Mouse (Mus musculus): ENCODE data around the gene Zfp354c. TPM values are rescaled to one million over a fixed set of nuclear protein-coding genes. Genes with fewer than 3 reads are reported as not detected.

The Zfp354c gene
- 34.5 and 40.8 TPM in 2 replicates for total RNA-seq (2014; rRNA removed)
- polyA plus RNA-seq (2015; fragmentation: Nextera tagmentation; extraction: Ambion mirVana) = 32.0 and 37.1 TPM in 2 replicates

DNA sequence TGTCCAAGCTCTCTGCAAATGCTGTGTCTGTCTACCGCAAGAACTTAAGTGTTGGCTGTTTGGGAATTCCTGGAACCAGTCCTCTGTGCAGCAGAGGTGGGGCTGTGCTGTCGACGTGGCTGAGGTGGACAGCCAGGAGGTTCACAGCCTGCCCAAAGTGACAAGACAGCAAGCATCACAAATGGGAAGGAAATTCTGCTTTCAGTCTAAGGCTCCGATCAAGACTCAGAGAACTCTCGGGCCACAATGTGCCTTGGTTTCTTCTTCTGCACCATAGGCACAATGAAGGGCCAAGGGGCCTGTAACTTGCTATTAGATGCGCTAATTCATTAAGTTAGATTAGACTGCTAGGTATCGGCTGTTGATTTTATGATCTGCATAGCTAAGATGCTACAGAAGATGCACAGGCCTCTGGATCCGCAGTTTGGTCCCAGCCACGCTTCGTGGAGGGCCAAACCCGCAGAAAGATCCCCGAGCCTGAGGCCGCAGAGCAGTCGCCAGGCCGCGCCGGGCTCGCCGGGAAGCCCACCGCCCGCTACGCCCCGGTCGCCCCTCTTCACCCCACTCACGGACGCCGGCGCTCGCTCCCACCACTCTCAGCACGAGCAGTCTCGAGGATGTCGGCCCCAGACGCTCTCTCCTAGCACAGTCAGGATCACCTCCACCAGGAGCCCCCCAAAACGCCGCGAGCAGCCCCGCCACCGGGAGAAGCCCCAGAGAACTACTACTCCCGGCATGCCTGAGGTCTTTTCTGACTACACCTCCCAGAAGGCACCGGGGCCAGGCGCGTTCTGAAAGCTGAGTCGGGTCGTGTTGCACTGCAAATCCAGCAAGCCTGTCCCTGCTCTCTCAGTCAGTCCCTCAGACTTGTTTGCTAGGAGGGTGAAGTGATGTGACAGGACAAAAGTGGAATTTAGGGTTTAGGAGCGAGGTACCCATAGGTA is at the start of gene Zfp354c:
Gene Zfp354c (minus strand): TSS at position 715 of the 944 bp plus-strand sequence.
- Histone ChIP-seq H3K36me3 (ENCODE audit: insufficient read depth, low read length) (peaks cover 25% of the 10 kb centered on the region; the same call in 1 of the 2 replicates), H3K4me2 (ENCODE audit: low read depth, low read length) (peak within 1 kb of the TSS; percentile 77), H3K9me3 (ENCODE audit: low read length) (no peaks in the 10 kb centered on the region), H3K27ac (peak within 1 kb of the TSS; percentile 77), H3K4me1 (ENCODE audit: insufficient read depth, low read length) (peaks cover 7% of the 10 kb centered on the region; the same call in 1 of the 2 replicates), H3K9ac (replicated peaks; ENCODE audit: low read length) (peak within 1 kb of the TSS; percentile 94), H3K27me3 (ENCODE audit: insufficient read depth, low read length) (no peaks in the 10 kb centered on the region), H3K4me3 (ENCODE audit: low read length) (peak within 1 kb of the TSS; percentile 90)
- ATAC-seq (peak; percentile 96), DNase-seq (ENCODE audit: low spot score) (peak; percentile 93)
- no peak for TF ChIP-seq CTCF (IDR thresholded peaks at IDR 0.05; ENCODE audit: low read depth)
- WGBS = 1% methylated on average over 45 of the region's 45 CpGs

DNA sequence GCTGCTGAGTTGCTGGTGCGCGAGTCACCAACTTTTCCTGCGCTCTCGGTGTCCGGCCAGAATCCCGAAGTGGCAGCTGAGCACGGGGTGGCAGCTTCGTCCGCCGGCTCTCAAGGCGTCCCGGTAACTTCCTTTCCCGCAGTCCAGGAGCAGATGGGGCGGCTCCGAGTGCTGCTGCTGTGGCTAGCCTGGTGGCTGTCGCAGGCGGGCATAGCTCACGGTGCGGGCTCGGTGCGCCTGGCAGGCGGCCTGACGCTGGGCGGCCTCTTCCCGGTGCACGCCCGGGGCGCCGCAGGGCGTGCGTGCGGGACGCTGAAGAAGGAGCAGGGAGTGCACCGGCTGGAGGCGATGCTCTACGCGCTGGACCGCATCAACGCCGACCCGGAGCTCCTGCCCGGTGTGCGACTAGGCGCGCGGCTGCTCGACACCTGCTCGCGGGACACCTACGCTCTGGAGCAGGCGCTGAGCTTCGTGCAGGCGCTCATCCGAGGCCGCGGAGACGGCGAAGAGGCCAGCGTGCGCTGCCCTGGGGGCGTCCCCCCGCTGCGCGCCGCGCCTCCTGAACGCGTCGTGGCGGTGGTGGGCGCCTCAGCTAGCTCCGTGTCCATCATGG is 23.6 kb upstream of the Zfp354c start:
- Histone ChIP-seq H3K27ac (no peak overlapping the region), H3K4me2 (ENCODE audit: low read depth, low read length) (peak overlapping the region; percentile 93), H3K36me3 (ENCODE audit: insufficient read depth, low read length) (no peaks in the 10 kb centered on the region), H3K9ac (replicated peaks; ENCODE audit: low read length) (0 out of 2 replicates have a peak overlapping the region, but pooled peaks have one; percentile 19), H3K4me1 (ENCODE audit: insufficient read depth, low read length) (peaks cover 8% of the 10 kb centered on the region), H3K27me3 (ENCODE audit: insufficient read depth, low read length) (peaks cover 40% of the 10 kb centered on the region), H3K4me3 (ENCODE audit: low read length) (peak overlapping the region; percentile 44), H3K9me3 (ENCODE audit: low read length) (no peaks in the 10 kb centered on the region)
- ATAC-seq = no peak
- WGBS = 1% methylated on average over 71 of the region's 72 CpGs
- peak; percentile 7 for DNase-seq (ENCODE audit: low spot score)
- no peak for TF ChIP-seq CTCF (IDR thresholded peaks at IDR 0.05; ENCODE audit: low read depth)

DNA sequence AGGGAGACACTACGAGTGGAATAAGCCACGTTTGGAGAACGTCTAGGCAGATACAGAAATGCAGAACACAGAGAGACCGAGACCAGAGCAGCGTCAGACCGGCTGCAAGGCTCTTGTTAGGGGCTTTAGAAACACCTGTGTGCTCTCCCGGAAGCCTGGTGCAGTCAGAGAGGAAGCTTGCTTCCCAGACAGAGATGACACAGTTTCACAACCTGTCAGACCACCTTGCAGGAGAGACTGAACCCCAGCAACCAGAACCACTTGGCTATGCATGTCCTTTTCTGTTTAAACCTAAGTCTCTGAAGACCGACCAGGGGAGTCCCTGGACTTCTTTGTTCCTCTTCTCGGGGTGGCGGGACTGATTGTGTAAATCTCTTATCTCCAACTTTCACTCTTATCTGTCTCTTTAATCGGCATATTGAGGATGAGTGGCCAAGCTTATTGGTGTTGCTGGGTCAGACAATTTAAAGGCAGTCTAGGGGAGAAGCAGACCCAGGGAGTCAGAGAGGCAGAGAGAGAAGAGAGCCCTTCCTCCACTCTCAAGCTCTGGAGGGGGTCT is 22.7 kb upstream of the Zfp354c start, which contains the start of gene Grm6:
Gene Grm6 (plus strand): TSS at position 509 of the 559 bp plus-strand sequence.
- Histone ChIP-seq H3K4me2 (ENCODE audit: low read depth, low read length) (peak within 1 kb of the TSS; percentile 93), H3K4me1 (ENCODE audit: insufficient read depth, low read length) (peaks cover 8% of the 10 kb centered on the region), H3K9me3 (ENCODE audit: low read length) (no peaks in the 10 kb centered on the region), H3K4me3 (ENCODE audit: low read length) (peak within 1 kb of the TSS; percentile 44), H3K9ac (replicated peaks; ENCODE audit: low read length) (0 out of 2 replicates have a peak within 1 kb of the TSS, but pooled peaks have one; percentile 19), H3K27me3 (ENCODE audit: insufficient read depth, low read length) (peaks cover 40% of the 10 kb centered on the region), H3K36me3 (ENCODE audit: insufficient read depth, low read length) (no peaks in the 10 kb centered on the region), H3K27ac (no peak within 1 kb of the TSS)
- WGBS = 4% methylated on average over 11 of the region's 11 CpGs
- ATAC-seq = no peak
- no peak for TF ChIP-seq CTCF (IDR thresholded peaks at IDR 0.05; ENCODE audit: low read depth)
- no peak for DNase-seq (ENCODE audit: low spot score)

DNA sequence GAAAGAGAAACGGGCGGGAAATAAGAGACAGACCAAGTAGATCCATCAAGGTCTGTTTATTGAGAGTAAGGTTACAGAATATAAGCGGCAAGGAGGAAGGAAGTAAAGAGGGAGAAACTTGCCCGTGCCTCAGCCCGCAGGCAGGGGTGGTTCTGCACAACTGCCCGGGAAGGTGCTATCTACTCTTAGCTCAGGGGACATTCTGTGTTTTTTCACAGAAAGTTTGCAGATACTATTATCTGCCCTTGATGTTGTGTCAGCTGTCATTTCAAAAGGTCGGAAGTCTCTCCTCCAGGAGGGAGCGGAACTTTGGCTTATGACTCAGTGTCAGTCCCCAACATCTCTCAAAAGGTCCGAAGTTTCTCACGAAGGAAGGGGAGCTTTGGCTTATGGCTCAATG is 21.8 kb upstream of the Zfp354c start:
- no peak overlapping the region for H3K4me2 ChIP-seq (ENCODE audit: low read depth, low read length)
- H3K36me3 ChIP-seq (ENCODE audit: insufficient read depth, low read length) = no peaks in the 10 kb centered on the region
- 14% methylated on average over 10 of the region's 10 CpGs for WGBS
- H3K9ac ChIP-seq (replicated peaks; ENCODE audit: low read length) = no peak overlapping the region
- H3K4me1 ChIP-seq (ENCODE audit: insufficient read depth, low read length) = peaks cover 8% of the 10 kb centered on the region
- H3K4me3 ChIP-seq (ENCODE audit: low read length) = no peak overlapping the region
- no peak overlapping the region for H3K27ac ChIP-seq
- ATAC-seq (no peak), DNase-seq (ENCODE audit: low spot score) (no peak)
- no peaks in the 10 kb centered on the region for H3K9me3 ChIP-seq (ENCODE audit: low read length)
- TF ChIP-seq CTCF (IDR thresholded peaks at IDR 0.05; ENCODE audit: low read depth) = no peak
- H3K27me3 ChIP-seq (ENCODE audit: insufficient read depth, low read length) = peaks cover 40% of the 10 kb centered on the region

DNA sequence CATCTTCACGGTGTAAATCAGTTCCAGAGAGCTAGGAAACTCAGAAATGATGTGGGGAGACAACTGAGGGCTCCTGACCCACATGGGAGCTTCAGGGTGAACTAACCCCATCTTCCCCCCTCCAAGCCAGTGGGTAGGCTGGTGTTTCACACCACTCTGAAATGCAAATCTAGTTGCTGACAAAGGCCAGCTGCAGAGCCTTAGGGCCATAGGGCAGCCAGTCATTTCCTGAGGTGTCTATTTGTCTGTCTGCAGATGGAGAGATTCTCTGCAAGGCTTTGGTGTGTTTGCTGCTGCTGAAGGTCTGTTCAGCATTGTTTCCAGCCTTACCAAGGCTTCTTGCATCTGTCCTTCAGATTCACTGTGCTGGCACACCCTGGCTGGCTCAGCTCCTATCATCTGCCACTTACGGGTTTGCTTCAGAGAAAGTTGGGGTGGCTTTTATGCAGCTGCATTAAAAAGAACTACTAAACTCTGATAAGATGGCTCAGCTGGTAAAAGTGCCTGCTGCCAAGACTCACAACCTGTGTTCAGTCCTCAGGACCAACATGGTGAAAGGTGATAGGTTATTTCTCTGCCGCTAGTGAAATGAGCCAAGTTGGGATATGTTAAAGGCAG is 21.1 kb upstream of the Zfp354c start:
- TF ChIP-seq CTCF (IDR thresholded peaks at IDR 0.05; ENCODE audit: low read depth) = no peak
- H3K9me3 ChIP-seq (ENCODE audit: low read length) = no peaks in the 10 kb centered on the region
- no peak overlapping the region for H3K9ac ChIP-seq (replicated peaks; ENCODE audit: low read length)
- DNase-seq (ENCODE audit: low spot score) (no peak), ATAC-seq (no peak)
- H3K27me3 ChIP-seq (ENCODE audit: insufficient read depth, low read length) = peaks cover 40% of the 10 kb centered on the region
- peaks cover 8% of the 10 kb centered on the region for H3K4me1 ChIP-seq (ENCODE audit: insufficient read depth, low read length)
- H3K4me2 ChIP-seq (ENCODE audit: low read depth, low read length) = no peak overlapping the region
- H3K4me3 ChIP-seq (ENCODE audit: low read length) = no peak overlapping the region
- WGBS = 50% methylated on average over 3 of the region's 3 CpGs
- no peaks in the 10 kb centered on the region for H3K36me3 ChIP-seq (ENCODE audit: insufficient read depth, low read length)
- H3K27ac ChIP-seq = no peak overlapping the region

DNA sequence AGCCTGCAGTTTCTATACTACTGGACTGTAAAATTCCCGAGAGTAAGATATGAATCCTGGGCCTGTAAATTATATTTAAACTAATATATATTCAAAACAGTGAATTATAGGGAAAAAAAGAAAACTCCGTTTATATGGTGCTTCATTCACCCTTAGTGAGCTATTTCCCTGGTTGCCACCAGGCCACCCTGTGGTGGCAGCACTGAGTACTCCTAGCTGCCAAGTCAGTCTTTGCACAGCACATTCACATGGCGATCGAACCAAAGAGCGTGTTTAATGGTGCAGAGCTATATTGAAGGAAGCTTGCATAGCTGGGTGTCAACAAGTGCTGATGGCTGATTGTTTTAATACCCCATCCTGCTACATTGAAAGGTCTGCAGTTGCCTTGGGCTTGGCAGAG is 19.5 kb upstream of the Zfp354c start:
- 54% methylated on average over 5 of the region's 5 CpGs for WGBS
- Histone ChIP-seq H3K4me2 (ENCODE audit: low read depth, low read length) (no peak overlapping the region), H3K36me3 (ENCODE audit: insufficient read depth, low read length) (no peaks in the 10 kb centered on the region), H3K9me3 (ENCODE audit: low read length) (no peaks in the 10 kb centered on the region), H3K4me3 (ENCODE audit: low read length) (no peak overlapping the region), H3K9ac (replicated peaks; ENCODE audit: low read length) (no peak overlapping the region), H3K27ac (no peak overlapping the region), H3K4me1 (ENCODE audit: insufficient read depth, low read length) (peaks cover 8% of the 10 kb centered on the region), H3K27me3 (ENCODE audit: insufficient read depth, low read length) (peaks cover 36% of the 10 kb centered on the region)
- DNase-seq (ENCODE audit: low spot score) = peak; percentile 49
- TF ChIP-seq CTCF (IDR thresholded peaks at IDR 0.05; ENCODE audit: low read depth) = peak; percentile 71
- no peak for ATAC-seq

All from hindbrain, postnatal 0 days (tissue).